Mouse (Mus musculus): Measurements from ENCODE around the gene Bmf.

DNA sequence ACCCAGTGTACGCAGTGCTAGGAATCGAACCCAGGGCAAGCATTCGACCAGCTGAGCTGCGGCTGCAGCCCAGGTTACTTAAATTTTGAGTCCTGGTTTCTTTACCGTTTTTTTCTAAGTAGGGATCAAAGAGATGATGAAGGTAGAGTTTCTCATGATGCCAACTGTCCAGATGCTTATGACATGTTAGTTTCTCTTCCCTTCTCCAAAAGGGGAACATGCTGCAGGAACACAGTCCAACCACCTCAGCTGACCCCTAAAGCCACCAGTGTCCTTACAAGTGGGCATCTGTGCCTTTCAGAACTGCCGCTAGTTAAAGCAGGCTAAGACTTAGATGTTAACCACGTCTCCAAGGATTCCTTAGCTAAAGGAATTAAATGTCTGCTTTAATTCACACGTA is 17.7 kb upstream of the Bmf start:
- TF ChIP-seq CTCF (IDR thresholded peaks at IDR 0.05; ENCODE audit: extremely low read depth, insufficient read depth, low read length) = no peak
- TF ChIP-seq POLR2A (IDR thresholded peaks at IDR 0.05; ENCODE audit: extremely low read depth, insufficient read depth, low read length) = no peak
